Mouse (Mus musculus): ENCODE data around the gene Rbfox1.

- TF ChIP-seq USF1 (IDR thresholded peaks at IDR 0.05; ENCODE audit: low read depth) (no peak), CTCF (IDR thresholded peaks at IDR 0.05; ENCODE audit: control insufficient read depth, insufficient read depth, insufficient read length) (no peak), MAX (IDR thresholded peaks at IDR 0.05) (no peak), CEBPB (IDR thresholded peaks at IDR 0.05; ENCODE audit: low read depth) (no peak)
These were observed 295.7 kb downstream of the Rbfox1 start for GRCm38 (mm10) chr16:6180819-6181218.

Data from C2C12 (cell line).